Mouse (Mus musculus) effector memory CD4-positive, alpha-beta T cell, adult 5 months (primary cell): ENCODE measurements around the gene Csn2. TPM values are rescaled to one million over a fixed set of nuclear protein-coding genes. Genes with fewer than 3 reads are reported as not detected.

Experiments used
- polyA plus RNA-seq: library from polyadenylated mRNA; unstranded; fragments of 100-300 nt; shearing (Covaris generic); gene quantifications from one replicate; pipeline ENCODE4 v1.2.1, GENCODE M21; 2017

Gene Csn2
- not detected for polyA plus RNA-seq

DNA sequence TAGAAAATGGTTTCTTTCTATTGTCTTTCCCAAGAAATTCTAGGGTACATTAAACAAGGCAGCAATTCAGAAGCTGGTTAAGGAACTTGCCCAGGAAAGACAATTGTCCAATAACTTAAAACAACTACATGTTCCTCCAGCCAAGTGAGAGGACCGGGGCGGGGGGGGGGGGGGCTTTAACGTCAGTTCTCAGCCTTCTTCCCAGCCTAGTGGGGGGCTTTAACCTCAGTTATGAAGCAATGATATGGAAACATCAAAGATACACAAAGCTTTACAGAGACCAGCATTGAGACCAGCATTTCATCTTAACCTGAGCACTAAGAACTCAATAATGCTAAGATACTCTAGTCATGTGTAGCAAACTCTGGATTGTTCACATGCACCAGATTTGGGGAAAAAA is at the start of gene Csn2:
Csn2 (minus strand) TSS at position 101 of the 400 bp plus-strand sequence.

DNA sequence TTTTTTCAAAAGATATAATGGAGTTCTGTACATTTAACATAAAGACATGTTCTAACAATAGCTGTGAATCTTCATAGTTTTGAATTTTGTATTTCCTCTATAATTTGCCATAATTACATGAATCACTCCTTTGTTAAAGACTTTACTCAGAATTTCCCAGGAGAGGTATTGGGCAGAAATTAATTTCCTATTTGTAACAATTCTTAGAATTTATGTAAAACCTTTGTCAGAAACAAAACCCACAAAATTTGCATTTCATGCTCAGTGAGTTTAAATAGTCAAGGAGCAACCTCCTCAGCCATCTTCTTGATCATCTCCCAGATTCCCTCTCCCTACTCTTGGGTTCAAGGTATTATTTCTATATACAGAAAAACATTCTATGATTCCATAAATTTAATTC is 33.5 kb downstream of the Csn2 start, which contains the start of gene Csn1s1:
Csn1s1 (plus strand) TSS at position 301 of the 400 bp plus-strand sequence.

Other genes with a start within 250 kb of the Csn2 start
- not detected for gene Ugt2a2, start 217.4 kb downstream of the Csn2 start, polyA plus RNA-seq
- not detected for gene Gm43638, start 212.8 kb downstream of the Csn2 start, polyA plus RNA-seq
- gene Ugt2a1, start 208.8 kb downstream of the Csn2 start, polyA plus RNA-seq: not detected
- gene Sult1b1, start 161.4 kb downstream of the Csn2 start, polyA plus RNA-seq: not detected
- not detected for gene Sult1d1, start 130.6 kb downstream of the Csn2 start, polyA plus RNA-seq
- gene Sult1e1, start 108.0 kb downstream of the Csn2 start, polyA plus RNA-seq: not detected
- not detected for gene Csn1s1, start 33.4 kb downstream of the Csn2 start, polyA plus RNA-seq
- not detected for gene Csn1s2a, start 74.9 kb upstream of the Csn2 start, polyA plus RNA-seq
- gene Csn1s2b, start 108.5 kb upstream of the Csn2 start, polyA plus RNA-seq: 0.17 TPM
- gene Prr27, start 126.1 kb upstream of the Csn2 start, polyA plus RNA-seq: not detected
- gene Odam, start 185.4 kb upstream of the Csn2 start, polyA plus RNA-seq: not detected
- not detected for gene Csn3, start 225.9 kb upstream of the Csn2 start, polyA plus RNA-seq